Mouse (Mus musculus): ENCODE data around the gene March4.

The March4 gene

GRCm38 (mm10) chr1:72390420-72390819, 146.3 kb downstream of the March4 start:
- DNase-seq (ENCODE audit: low spot score), result no peak

GRCm38 (mm10) chr1:72383651-72384050, 153.1 kb downstream of the March4 start:
- DNase-seq (ENCODE audit: low spot score), result no peak

GRCm38 (mm10) chr1:72383056-72383455, 153.7 kb downstream of the March4 start:
- no peak for DNase-seq (ENCODE audit: low spot score)

GRCm38 (mm10) chr1:72380544-72380943, 156.2 kb downstream of the March4 start:
- no peak for DNase-seq (ENCODE audit: low spot score)

- no peak for DNase-seq (ENCODE audit: low spot score)
Measured at GRCm38 (mm10) chr1:72379752-72380353, 156.9 kb downstream of the March4 start.

- DNase-seq (ENCODE audit: low spot score), result no peak
Measured at GRCm38 (mm10) chr1:72378151-72378550, 158.6 kb downstream of the March4 start.
